Comparison of ENCODE assay signal across 46 mouse cellular contexts in the genomic region with DNA sequence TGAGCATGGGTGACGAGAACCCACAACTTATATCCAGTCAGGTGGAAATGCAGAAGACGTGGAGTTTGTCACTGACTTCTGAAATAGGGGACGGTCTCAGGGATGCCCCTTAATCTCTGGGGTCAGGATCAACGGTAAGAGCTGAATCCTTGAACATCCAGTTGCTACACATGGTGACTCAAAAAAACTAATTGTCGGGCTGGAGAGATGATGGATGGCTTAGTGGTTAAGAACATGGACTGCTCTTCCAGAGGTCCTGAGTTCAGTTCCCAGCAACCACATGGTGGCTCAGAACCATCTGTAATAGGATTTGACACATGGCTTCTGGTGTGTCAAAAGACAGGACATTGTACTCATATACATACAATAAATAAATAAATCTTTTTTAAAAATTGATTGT. TPM values are rescaled to one million over a fixed set of nuclear protein-coding genes. Genes with fewer than 3 reads are reported as not detected.
"Had no signal": no experiment of that assay in that cellular context is flagged by ENCODE, and none has a peak within 500 bp of the region (broad histone marks: within the 10 kb centered on the region; RNA-seq: fewer than 3 reads in every experiment).

No protein-coding gene starts in this region.

- H3K9ac ChIP-seq: limb, embryonic 12.5 days; limb, embryonic 13.5 days; limb, embryonic 15.5 days; liver, embryonic 12.5 days; liver, embryonic 13.5 days; liver, embryonic 14.5 days; liver, embryonic 15.5 days; liver, postnatal 0 days; lung, embryonic 14.5 days; lung, embryonic 15.5 days; midbrain, embryonic 12.5 days; midbrain, embryonic 13.5 days; midbrain, embryonic 15.5 days had no signal

- H3K4me3 ChIP-seq: limb, embryonic 10.5 days; limb, embryonic 12.5 days; limb, embryonic 13.5 days; limb, embryonic 15.5 days; liver, embryonic 12.5 days; liver, embryonic 13.5 days; liver, embryonic 15.5 days; lung, embryonic 15.5 days; megakaryocyte, embryonic 14.5 days; midbrain, embryonic 10.5 days; midbrain, embryonic 12.5 days; midbrain, embryonic 13.5 days; midbrain, embryonic 15.5 days; myocyte had no signal

- H3K27me3 ChIP-seq: limb, embryonic 12.5 days; limb, embryonic 13.5 days; limb, embryonic 15.5 days; lung, embryonic 15.5 days had no signal

- DNase-seq: left cerebral cortex, postnatal 4 days; liver; liver, embryonic 13.5 days; liver, postnatal 0 days; lung, adult 18-20 months; lung, adult 2 months; lung, embryonic 14.5 days; lung, postnatal 10 days; lung, postnatal 14 days; lung, postnatal 36 days; lung, postnatal 4 days; midbrain, embryonic 14.5 days had no signal

- H3K36me3 ChIP-seq: limb, embryonic 10.5 days; limb, embryonic 12.5 days; limb, embryonic 13.5 days; limb, embryonic 15.5 days; liver, embryonic 12.5 days; liver, embryonic 13.5 days; liver, embryonic 15.5 days; lung, embryonic 15.5 days; midbrain, embryonic 10.5 days; midbrain, embryonic 12.5 days; midbrain, embryonic 13.5 days; midbrain, embryonic 15.5 days had no signal

- H3K9me3 ChIP-seq: limb, embryonic 10.5 days; limb, embryonic 12.5 days; limb, embryonic 13.5 days; limb, embryonic 15.5 days; liver, embryonic 12.5 days; liver, embryonic 13.5 days; liver, embryonic 15.5 days; lung, embryonic 15.5 days; megakaryocyte, embryonic 14.5 days; midbrain, embryonic 10.5 days; midbrain, embryonic 12.5 days; midbrain, embryonic 13.5 days; midbrain, embryonic 15.5 days had no signal

- H3K4me1 ChIP-seq: limb, embryonic 10.5 days; limb, embryonic 12.5 days; lung, embryonic 15.5 days had no signal

- H3K27ac ChIP-seq: limb, embryonic 10.5 days; limb, embryonic 12.5 days; limb, embryonic 13.5 days; limb, embryonic 15.5 days; liver, embryonic 12.5 days; liver, embryonic 13.5 days; liver, embryonic 14.5 days; liver, embryonic 15.5 days; lung, embryonic 15.5 days; macrophage; midbrain, embryonic 10.5 days; midbrain, embryonic 12.5 days; midbrain, embryonic 13.5 days; midbrain, embryonic 15.5 days had no signal

- H3K4me2 ChIP-seq: limb, embryonic 12.5 days; limb, embryonic 13.5 days; limb, embryonic 15.5 days; liver, embryonic 11.5 days; liver, embryonic 12.5 days; liver, embryonic 13.5 days; liver, embryonic 15.5 days; lung, embryonic 14.5 days; lung, embryonic 15.5 days; midbrain, embryonic 11.5 days; midbrain, embryonic 12.5 days; midbrain, embryonic 13.5 days; midbrain, embryonic 15.5 days had no signal

RNA-seq across cellular contexts. Expression of gene Olfr1368, which starts 10.2 kb away (rescaled TPM):
- total RNA-seq: left cerebral cortex, postnatal 10 days; left cerebral cortex, postnatal 14 days; left cerebral cortex, postnatal 25 days; left cerebral cortex, postnatal 36 days; left cerebral cortex, postnatal 4 days; liver, adult 2 months; megakaryocyte progenitor cell, adult 5-6 weeks; megakaryocyte, adult 5-6 weeks; megakaryocyte-erythroid progenitor cell, adult 5-6 weeks; midbrain, postnatal 0 days; monocyte, adult 5-6 weeks had no signal
- polyA plus RNA-seq: limb, embryonic 10.5 days; limb, embryonic 11.5 days; limb, embryonic 12.5 days; limb, embryonic 13.5 days; limb, embryonic 14.5 days; limb, embryonic 15.5 days; liver, adult 2 months; liver, embryonic 11.5 days; liver, embryonic 12.5 days; liver, embryonic 13.5 days; liver, embryonic 14.5 days; liver, embryonic 15.5 days; liver, embryonic 16.5 days; liver, postnatal 0 days; lung, adult 2 months; lung, embryonic 14.5 days; lung, embryonic 15.5 days; lung, embryonic 16.5 days; lung, postnatal 0 days; macrophage; midbrain, embryonic 10.5 days; midbrain, embryonic 11.5 days; midbrain, embryonic 12.5 days; midbrain, embryonic 13.5 days; midbrain, embryonic 14.5 days; midbrain, embryonic 15.5 days; midbrain, embryonic 16.5 days; midbrain, postnatal 0 days; myocyte; neural tube, embryonic 11.5 days had no signal

RNA-seq across cellular contexts. Expression of gene Olfr263, which starts 26.4 kb away (rescaled TPM):
- total RNA-seq: left cerebral cortex, postnatal 10 days; left cerebral cortex, postnatal 14 days; left cerebral cortex, postnatal 25 days; left cerebral cortex, postnatal 36 days; left cerebral cortex, postnatal 4 days; liver, adult 2 months; megakaryocyte progenitor cell, adult 5-6 weeks; megakaryocyte, adult 5-6 weeks; megakaryocyte-erythroid progenitor cell, adult 5-6 weeks; midbrain, postnatal 0 days; monocyte, adult 5-6 weeks had no signal
- polyA plus RNA-seq: limb, embryonic 10.5 days; limb, embryonic 11.5 days; limb, embryonic 12.5 days; limb, embryonic 13.5 days; limb, embryonic 14.5 days; limb, embryonic 15.5 days; liver, adult 2 months; liver, embryonic 11.5 days; liver, embryonic 12.5 days; liver, embryonic 13.5 days; liver, embryonic 14.5 days; liver, embryonic 15.5 days; liver, embryonic 16.5 days; liver, postnatal 0 days; lung, adult 2 months; lung, embryonic 14.5 days; lung, embryonic 15.5 days; lung, embryonic 16.5 days; lung, postnatal 0 days; macrophage; midbrain, embryonic 10.5 days; midbrain, embryonic 11.5 days; midbrain, embryonic 12.5 days; midbrain, embryonic 13.5 days; midbrain, embryonic 14.5 days; midbrain, embryonic 15.5 days; midbrain, embryonic 16.5 days; midbrain, postnatal 0 days; myocyte; neural tube, embryonic 11.5 days had no signal

RNA-seq across cellular contexts. Expression of gene Olfr1369-ps1, which starts 44.6 kb away (rescaled TPM):
- total RNA-seq: left cerebral cortex, postnatal 10 days; left cerebral cortex, postnatal 14 days; left cerebral cortex, postnatal 25 days; left cerebral cortex, postnatal 36 days; left cerebral cortex, postnatal 4 days; liver, adult 2 months; megakaryocyte progenitor cell, adult 5-6 weeks; megakaryocyte-erythroid progenitor cell, adult 5-6 weeks; midbrain, postnatal 0 days; monocyte, adult 5-6 weeks had no signal
- polyA plus RNA-seq: limb, embryonic 10.5 days; limb, embryonic 11.5 days; limb, embryonic 12.5 days; limb, embryonic 13.5 days; limb, embryonic 14.5 days; liver, adult 2 months; liver, postnatal 0 days; lung, adult 2 months; lung, embryonic 14.5 days; lung, embryonic 15.5 days; lung, embryonic 16.5 days; lung, postnatal 0 days; macrophage; midbrain, embryonic 14.5 days; midbrain, embryonic 15.5 days; myocyte; neural tube, embryonic 11.5 days had no signal
